Mouse (Mus musculus) liver, embryonic 14.5 days (tissue): ENCODE results near the gene Asic1.

Experiments
- CTCF ChIP-seq: IDR thresholded peaks from 2 replicates; pipeline ENCODE4 v1.5.1; 2016; ENCODE audit warnings: antibody characterized with exemption, low read depth, control low read depth
- EP300 ChIP-seq: IDR thresholded peaks from 2 replicates; pipeline ENCODE4 v1.6.1; 2016; ENCODE audit warnings: antibody characterized with exemption, low read depth

DNA sequence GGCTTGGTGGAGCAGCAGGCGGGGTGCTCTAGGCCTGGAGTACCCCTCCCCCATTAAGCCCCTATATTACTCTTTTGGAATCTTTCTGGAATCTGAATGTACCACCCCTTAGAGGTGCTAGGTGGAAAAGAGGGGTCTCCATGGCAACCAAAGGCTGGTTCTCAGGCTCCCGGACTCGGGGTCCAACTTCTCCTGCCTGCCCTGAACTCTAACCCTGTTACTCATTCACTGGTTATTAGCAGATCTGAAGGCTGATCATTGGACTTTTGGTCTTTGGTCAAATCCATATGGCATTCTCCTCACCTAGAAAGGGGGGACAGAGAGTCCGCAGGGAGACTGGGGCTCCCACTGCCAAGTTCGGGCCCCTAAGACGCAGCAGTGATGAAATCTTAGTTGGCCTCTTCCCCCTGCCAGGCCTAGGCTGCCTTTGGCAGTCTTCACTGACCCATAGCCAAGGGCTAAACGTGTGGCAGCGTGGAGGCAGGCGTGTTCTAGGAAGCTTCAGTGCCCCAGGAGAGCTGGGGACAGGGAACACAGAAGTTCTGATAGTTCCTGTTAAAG is 48.4 kb downstream of the Asic1 start:
- TF ChIP-seq CTCF, result no peak
- no peak for TF ChIP-seq EP300
